In genomic region chr11:108182421-108182820, GRCm38 (mm10) we compare ENCODE assay signal across 24 mouse cellular contexts.
A peak's percentile ranks its signal among the peaks of the same experiment; 100 is the strongest.
DNase-seq lines count a peak whose midpoint lies in the region; ATAC-seq and TF ChIP-seq lines count a peak whose summit lies in the region.
"Had no signal": no experiment of that assay in that cellular context is flagged by ENCODE, and none has a peak within 500 bp of the region (broad histone marks: within the 10 kb centered on the region; RNA-seq: fewer than 3 reads in every experiment).

No protein-coding gene starts in this region.

- no peak for TF ChIP-seq CTCF in layer of hippocampus, adult 2 months (conservative IDR thresholded peaks at IDR 0.05)

- intact Hi-C loops in heart, postnatal 10 days (cut with DNase I), result no loop called here

- no peak for DNase-seq in frontal cortex, postnatal 14 days (ENCODE audit: low spot score in 2 of 2)
- DNase-seq in layer of hippocampus, adult 2 months (ENCODE audit: low spot score in 2 of 2), result no peak
- no peak for DNase-seq in layer of hippocampus, adult 9-10 months (ENCODE audit: low spot score)
- DNase-seq in right cerebral cortex, adult 18-20 months, result peak; percentile 74
- no peak for DNase-seq in right cerebral cortex, postnatal 4 days
- DNase-seq in telencephalon, adult 2 months (ENCODE audit: low read depth, low spot score), result peak; percentile 74
- no peak for DNase-seq in heart, postnatal 10 days
- DNase-seq: adrenal gland, postnatal 25 days; cerebellum, adult 9-10 months; gastrocnemius, postnatal 36 days; heart, postnatal 4 days; kidney, postnatal 25 days; lung, embryonic 14.5 days; lung, postnatal 36 days had no signal

- ATAC-seq in frontal cortex, adult (ENCODE audit: low TSS enrichment), result peak; percentile 64
- ATAC-seq: CD4-positive, CD25-positive, alpha-beta regulatory T cell, adult 4 months; intestine, postnatal 0 days; midbrain, embryonic 13.5 days had no signal

- peak overlapping the region; percentile 39; the same call in 1 of the 2 replicates for H3K27ac ChIP-seq in layer of hippocampus, adult 2 months
- H3K27ac ChIP-seq: embryonic facial prominence, embryonic 15.5 days; heart, embryonic 15.5 days; limb, embryonic 15.5 days; liver, embryonic 14.5 days; midbrain, embryonic 13.5 days; neural tube, embryonic 12.5 days had no signal

- no peak overlapping the region for H3K4me3 ChIP-seq in layer of hippocampus, adult 2 months
- H3K4me3 ChIP-seq: embryonic facial prominence, embryonic 15.5 days; heart, embryonic 15.5 days; limb, embryonic 15.5 days; megakaryocyte, embryonic 14.5 days; midbrain, embryonic 13.5 days; neural tube, embryonic 12.5 days had no signal

Comparison
In these comparisons a context has a peak if more than half of its experiments do, and no peak if none do; other contexts are left out.
1. DNase-seq: peak in right cerebral cortex, adult 18-20 months (single experiment) and telencephalon, adult 2 months (single experiment); none in frontal cortex, postnatal 14 days (0 of 2), layer of hippocampus, adult 2 months (0 of 2), layer of hippocampus, adult 9-10 months (single experiment), right cerebral cortex, postnatal 4 days (single experiment) and heart, postnatal 10 days (0 of 2).